Mouse (Mus musculus) embryo, embryonic 10.5 days (tissue): ENCODE data around the gene Kcnq2.
A peak's percentile ranks its signal among the peaks of the same experiment; 100 is the strongest.

Experiments used
- DNase-seq: peaks from one replicate; pipeline ENCODE4 v3.0.0-alpha.2; 2015; ENCODE audit warnings: low spot score

The Kcnq2 gene

GRCm38 (mm10) chr2:181041941-181042340, 93.2 kb downstream of the Kcnq2 start:
- no peak for DNase-seq

GRCm38 (mm10) chr2:181039356-181039680, 95.8 kb downstream of the Kcnq2 start:
- no peak for DNase-seq

- DNase-seq: peak; percentile 64
Observed at GRCm38 (mm10) chr2:181038644-181039355, 96.3 kb downstream of the Kcnq2 start.

- no peak for DNase-seq
Observed at GRCm38 (mm10) chr2:181036561-181036960, 98.5 kb downstream of the Kcnq2 start.

- no peak for DNase-seq
Observed at GRCm38 (mm10) chr2:181035186-181035585, 99.9 kb downstream of the Kcnq2 start.

- no peak for DNase-seq
Observed at GRCm38 (mm10) chr2:181033310-181033709, 101.8 kb downstream of the Kcnq2 start.

GRCm38 (mm10) chr2:181032407-181032806, 102.7 kb downstream of the Kcnq2 start:
- DNase-seq: peak; percentile 26

- DNase-seq: no peak
Observed at GRCm38 (mm10) chr2:181031406-181031934, 103.6 kb downstream of the Kcnq2 start.
